Mouse (Mus musculus) left cerebral cortex, postnatal 25 days (tissue): Measurements from ENCODE around the gene Dppa5a. TPM values are rescaled to one million over a fixed set of nuclear protein-coding genes. Genes with fewer than 3 reads are reported as not detected.
A peak's percentile ranks its signal among the peaks of the same experiment; 100 is the strongest.
"Not testable (repeated sequence)": the region's sequence is repeated elsewhere in the genome, so short reads cannot be mapped to it uniquely, and the experiment has no call there.

Source experiments
- DNase-seq, 2 experiments: peaks; one replicate each; pipeline ENCODE4 v3.0.0; 2022; ENCODE audit warnings: low spot score in 2 of 2, mixed read lengths in 1 of 2
- intact Hi-C: fragments of 180-260 bp; cut with DNase I; formaldehyde crosslinking; loops from one replicate; pipeline ENCODE4 v1.15.1; 2025
- total RNA-seq, 2 experiments: library from RNA; stranded (reverse); gene quantifications; 2 replicates each; pipeline ENCODE4 v1.2.3; 2021

Gene Dppa5a
- total RNA-seq, result not detected

DNA sequence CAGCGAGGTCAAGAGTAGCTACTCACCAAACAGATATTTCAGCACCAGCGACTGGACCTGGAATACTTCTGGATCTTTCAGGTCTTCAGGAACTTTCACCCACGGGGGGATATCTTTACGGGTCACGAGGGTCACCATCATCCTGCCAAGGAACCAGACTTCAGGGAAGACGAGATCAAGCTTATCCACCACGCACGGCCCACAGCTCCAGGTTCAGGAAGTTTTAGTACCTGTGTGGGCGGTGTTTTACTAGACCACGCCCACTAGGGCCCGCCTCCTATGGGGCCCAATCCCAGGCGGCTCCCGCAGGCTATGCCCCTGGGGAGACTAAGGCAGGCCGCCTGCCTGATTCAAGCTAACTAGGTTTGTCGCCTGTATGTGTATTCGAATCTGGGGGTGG is at the start of gene Dppa5a:
Gene Dppa5a, minus strand, starts transcription at position 219 of the 400 bp plus-strand sequence.
- DNase-seq, intact Hi-C loops: not testable (repeated sequence)

DNA sequence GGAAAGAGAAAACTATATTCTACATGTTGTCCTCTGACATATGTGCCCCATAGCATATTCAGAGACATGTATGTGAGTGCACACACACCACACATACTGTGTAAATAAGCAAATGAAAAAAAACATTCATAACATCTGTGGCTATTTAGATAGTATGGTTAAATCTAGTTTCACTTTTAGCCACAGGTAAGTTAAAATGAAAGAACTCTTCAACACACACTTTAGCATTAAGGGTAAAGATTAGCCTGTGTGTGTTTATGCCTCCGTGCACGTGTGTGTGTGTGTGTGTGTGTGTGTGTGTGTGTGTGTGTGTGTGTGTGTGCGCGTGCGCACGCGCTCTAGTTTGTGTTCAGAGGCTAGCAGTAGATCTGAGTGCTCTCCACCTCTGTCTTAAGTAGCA is 33.6 kb upstream of the Dppa5a start:
- intact Hi-C loops, result no loop called here
- no peak for DNase-seq

GRCm38 (mm10) chr9:78400570-78400969 is 32.6 kb upstream of the Dppa5a start:
- no peak for DNase-seq
- intact Hi-C loops, result no loop called here

- DNase-seq, result no peak
- intact Hi-C loops, result loop anchor here (5.0 kb wide), 1 partner anchor 46 kb away; the partner anchor contains the start of gene Cgas
Measured at GRCm38 (mm10) chr9:78396517-78396916, 28.5 kb upstream of the Dppa5a start.

DNA sequence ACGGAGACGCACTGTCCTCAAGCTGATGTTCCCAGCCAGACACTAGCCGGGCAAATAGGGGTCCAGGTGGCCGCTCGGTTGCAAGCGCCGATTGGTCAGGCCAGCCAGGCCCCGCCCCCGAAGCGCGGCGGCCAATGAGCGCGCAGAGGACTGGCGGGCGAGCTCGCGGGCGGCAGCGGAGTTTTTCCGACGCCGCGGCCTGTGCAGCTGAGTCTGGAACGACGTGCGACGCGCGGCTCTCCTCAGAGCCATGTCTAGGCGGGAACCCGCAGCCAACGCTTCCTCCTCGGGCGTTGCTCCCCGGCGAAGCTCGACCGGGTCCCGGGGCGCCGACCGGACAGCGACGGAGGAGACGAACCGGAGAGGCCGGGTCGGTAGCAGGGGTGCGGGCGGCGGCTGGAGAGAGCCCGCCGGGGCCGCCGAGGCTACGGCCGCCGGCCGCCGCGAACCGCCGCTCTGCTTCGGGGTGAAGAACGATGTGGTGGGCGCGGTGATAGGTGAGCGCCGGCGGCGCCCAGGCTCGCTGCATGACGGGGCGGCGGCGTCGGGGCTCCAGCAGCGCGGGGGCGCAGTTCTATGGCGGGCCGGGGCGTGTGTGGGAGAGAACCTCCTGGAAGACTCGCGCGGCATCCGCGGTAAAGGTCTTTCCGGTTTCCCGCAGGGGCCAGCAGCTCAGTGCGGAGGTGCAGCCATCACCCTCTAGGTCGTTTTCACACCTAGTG is 27.8 kb upstream of the Dppa5a start, which contains the start of gene Ddx43:
Gene Ddx43, plus strand, starts transcription at position 148 of the 722 bp plus-strand sequence.
- intact Hi-C loops, result loop anchor here (5.0 kb wide), 1 partner anchor 47 kb away; the partner anchor contains the start of gene Cgas
- DNase-seq, result peak; percentile 24 to 35

DNA sequence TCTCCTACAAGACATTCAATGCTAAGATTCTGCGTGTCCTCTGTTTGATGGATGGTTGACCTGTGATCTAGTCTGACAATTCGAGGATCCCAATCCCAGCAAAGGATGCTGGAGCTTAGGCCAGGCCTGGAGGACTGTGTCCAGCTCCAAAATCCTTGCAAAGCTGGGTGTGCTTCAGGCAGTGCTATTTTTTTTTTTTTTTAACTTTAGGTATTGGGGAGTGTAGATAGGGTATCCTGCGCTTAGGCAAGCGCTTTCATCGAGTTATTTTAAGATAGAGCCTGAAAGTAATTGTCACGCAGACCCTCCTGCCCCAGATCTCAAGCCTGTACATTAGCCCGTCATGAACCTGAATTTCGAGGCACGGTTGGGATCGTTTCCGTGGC is 27.3 kb upstream of the Dppa5a start:
- intact Hi-C loops, result loop anchor here (5.0 kb wide), 1 partner anchor 47 kb away; the partner anchor contains the start of gene Cgas

DNA sequence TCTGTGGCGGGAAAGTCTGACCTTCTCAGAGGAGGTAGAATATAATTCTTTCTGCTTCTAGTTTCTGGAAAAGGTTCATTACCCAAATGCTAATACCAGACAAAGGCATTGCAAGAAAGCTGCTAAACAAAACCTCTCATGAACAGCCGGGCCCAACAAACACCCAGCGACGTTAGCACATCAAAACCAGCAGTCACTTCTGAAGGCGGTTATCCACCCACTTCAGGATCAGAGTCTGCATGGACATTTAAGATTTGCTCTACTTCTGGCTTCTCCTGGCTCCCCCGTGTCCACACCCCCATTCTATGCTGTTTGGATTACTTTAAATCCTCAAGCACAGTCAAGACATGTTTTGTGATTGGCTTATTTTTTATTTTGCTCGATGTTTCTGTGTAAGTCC is 26.6 kb upstream of the Dppa5a start:
- intact Hi-C loops, result loop anchor here (5.0 kb wide), 1 partner anchor 48 kb away; the partner anchor contains the start of gene Cgas
- DNase-seq, result peak in 1 of 2 experiments; percentile 37

More for the DNA sequence above, 27.3 kb upstream of the Dppa5a start:
- no peak for DNase-seq

DNA sequence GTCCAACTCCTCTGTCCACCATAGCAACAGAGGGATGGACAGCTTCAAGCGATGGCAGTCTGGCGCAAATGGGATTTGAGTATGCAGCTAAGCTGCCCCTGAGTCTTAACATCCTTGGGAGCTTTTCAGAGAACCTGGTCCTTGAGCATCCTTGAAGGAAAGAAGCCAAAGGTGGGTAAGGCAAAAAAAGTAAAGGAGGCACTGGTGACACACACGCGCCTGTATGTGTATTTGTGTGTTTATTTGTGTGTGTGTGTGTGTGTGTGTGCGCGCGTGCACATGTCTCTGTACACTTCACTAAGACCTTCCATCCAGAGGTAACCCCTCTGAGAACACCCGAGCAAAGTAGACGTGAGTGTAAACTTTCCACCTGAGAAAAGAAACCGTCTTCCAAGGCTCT is 25.8 kb upstream of the Dppa5a start:
- intact Hi-C loops, result no loop called here
- DNase-seq, result no peak

DNA sequence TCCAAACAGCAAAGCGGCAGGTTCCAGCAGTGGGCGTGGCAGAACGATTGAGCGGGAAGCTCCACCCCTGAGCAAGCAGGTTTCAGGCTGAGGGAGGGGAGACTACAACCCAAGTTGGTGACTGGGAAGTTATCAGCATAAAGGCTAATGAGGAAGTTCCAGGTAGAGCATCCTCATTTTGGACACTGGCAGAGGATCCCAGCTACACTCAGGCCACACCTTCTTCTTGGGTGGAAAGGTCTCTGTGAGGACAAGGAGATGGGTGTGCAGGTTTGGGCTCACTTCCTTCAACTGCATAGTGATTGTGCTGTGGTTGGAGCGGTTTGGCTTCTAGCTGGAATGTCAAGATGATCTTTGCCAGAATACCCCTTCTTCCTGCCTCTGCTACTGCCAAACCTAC is 22.0 kb upstream of the Dppa5a start:
- intact Hi-C loops, result no loop called here
- DNase-seq, result no peak

GRCm38 (mm10) chr9:78386947-78387346 is 19.0 kb upstream of the Dppa5a start:
- DNase-seq, result no peak
- intact Hi-C loops, result no loop called here

DNA sequence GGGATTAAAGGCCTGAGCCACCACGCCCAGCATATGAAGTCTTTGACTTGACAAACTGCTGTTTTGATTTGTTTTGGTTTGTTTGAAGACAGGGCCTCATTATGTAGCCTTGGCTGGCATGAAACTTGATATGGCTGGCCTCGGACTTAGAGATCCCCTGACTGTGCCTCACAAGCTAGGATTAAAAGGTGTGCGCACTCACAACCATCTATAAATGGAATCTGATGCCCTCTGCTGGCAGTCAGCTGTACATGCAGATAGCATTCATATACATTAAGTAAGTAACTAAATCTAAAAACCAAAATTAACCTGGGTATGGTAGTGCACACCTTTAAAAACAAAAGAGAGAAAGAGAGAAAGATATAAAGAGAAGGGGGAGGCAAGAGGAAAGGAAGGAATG is 17.9 kb upstream of the Dppa5a start:
- no peak for DNase-seq
- intact Hi-C loops, result no loop called here

GRCm38 (mm10) chr9:78378113-78378785 is 10.3 kb upstream of the Dppa5a start, which contains the start of gene Ooep:
Gene Ooep, minus strand, starts transcription at chr9:78378725.
- peak in 1 of 2 experiments; percentile 34 for DNase-seq
- intact Hi-C loops, result no loop called here

DNA sequence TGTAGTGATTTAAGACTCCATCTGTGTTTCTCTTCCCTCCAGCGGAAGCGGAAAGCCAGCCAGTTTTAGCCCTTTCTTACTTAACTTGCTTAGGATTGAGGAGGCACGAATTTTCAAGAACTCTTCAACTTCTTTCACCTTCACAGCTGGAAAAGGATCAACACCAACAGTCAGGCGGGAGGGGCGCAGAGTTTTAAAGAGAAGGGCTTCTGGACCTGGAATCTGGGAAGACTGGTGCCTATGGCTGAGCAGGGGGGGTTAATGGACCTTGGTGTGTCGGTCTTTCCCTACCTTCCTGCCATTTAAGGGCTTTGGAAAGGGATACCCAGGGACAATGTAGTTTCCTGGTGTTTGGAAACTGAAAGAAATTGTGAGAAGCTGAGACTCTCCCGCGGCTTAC is 9.6 kb upstream of the Dppa5a start:
- no peak for DNase-seq
- intact Hi-C loops, result no loop called here

DNA sequence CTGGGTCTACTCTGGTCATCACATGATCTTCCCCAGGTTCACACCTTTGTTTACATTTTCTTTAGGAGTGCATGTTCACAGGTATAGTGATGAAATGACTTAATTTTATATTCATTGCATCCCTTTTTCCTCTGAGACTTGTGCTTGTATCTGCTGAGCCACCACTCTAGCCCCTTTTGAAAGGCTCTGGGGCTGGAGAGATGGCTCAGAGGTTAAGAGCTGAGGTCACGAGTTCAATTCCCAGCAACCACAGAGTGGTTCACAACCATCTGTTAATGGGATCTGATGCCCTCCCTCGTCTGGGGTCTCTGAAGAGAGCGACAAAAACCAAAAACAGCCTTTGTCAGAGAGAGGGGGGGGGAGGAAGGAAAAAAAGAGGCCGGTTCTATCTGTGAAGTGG is 7.5 kb upstream of the Dppa5a start:
- DNase-seq, result no peak
- intact Hi-C loops, result no loop called here

- intact Hi-C loops, result no loop called here
- DNase-seq, result no peak
Measured at GRCm38 (mm10) chr9:78374885-78375389, 7.0 kb upstream of the Dppa5a start.

GRCm38 (mm10) chr9:78374397-78374796 is 6.4 kb upstream of the Dppa5a start:
- intact Hi-C loops, result no loop called here
- no peak for DNase-seq

DNA sequence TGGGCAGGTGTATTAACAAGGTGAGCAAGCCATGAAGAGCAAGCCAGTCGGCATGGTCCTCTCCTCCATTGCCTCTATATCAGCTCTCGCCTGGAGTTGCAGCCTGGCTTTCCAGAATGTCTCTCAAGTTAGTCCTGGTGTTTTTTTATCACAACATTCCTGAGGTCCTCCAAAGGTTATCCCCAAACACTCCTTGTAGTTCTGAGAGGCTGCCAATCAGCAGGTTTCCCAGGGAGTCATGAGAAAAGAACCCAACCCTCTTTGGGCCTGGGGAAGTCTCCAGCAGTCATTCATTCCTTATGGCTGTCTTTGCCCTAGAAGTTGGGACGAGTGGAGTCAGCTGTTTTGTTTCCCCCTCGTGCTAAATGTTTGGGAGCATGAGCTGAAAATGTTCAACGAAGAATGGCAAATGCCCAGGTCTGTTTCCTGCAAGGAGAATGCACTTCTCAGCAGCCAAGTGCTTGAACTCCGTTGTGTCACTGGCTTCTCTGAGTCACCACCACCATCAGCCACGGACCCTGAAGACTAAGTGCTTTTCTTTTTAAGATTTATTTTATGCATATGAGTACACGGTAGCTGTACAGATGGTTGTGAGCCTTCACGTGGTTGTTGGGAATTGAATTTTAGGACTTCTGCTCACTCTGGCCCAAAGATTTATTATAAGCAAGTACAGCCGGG is 5.0 kb upstream of the Dppa5a start:
- intact Hi-C loops, result no loop called here
- DNase-seq, result no peak

DNA sequence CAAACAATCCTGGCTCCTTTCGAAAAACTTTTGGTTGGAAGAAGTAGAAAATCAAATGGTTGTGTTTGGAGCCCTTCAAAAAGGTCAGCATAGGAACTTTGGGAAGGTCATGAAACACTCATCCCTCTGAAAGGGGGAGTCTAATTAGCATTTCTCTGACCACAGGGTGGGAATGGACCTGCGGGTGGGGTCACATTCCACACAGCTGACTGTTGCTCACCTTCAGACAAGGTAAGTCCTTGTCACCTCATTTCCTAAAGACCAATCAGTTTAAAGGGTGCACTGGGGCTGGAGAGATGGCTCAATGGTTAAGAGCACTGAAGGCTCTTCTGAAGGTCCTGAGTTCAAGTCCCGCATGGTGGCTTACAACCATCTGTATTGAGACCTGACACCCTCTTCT is 3.5 kb upstream of the Dppa5a start:
- no peak for DNase-seq
- intact Hi-C loops, result no loop called here

DNA sequence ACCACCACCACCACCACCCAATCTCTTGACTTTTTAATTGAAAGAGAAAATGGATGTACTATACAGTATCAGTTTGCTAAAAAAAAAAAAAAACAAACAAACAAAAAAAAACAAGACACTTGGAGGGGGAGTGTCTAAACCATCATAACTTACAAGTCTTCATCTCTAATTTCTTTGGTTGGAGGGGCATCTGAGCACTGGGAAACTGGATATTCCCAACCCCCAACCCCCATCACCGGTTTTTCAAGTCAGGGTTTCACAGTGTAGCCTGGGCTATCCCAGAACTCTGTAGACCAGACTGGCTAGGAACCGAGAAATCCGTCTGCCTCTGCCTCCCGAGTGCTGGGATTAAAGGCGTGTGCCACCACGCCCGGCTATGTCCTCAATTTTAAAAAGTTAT is 1.8 kb upstream of the Dppa5a start:
- DNase-seq, result no peak
- intact Hi-C loops, result no loop called here

GRCm38 (mm10) chr9:78369349-78369748 is 1.4 kb upstream of the Dppa5a start:
- intact Hi-C loops, result no loop called here
- no peak for DNase-seq
